Mouse (Mus musculus): ENCODE data around the gene Rbx1.

DNA sequence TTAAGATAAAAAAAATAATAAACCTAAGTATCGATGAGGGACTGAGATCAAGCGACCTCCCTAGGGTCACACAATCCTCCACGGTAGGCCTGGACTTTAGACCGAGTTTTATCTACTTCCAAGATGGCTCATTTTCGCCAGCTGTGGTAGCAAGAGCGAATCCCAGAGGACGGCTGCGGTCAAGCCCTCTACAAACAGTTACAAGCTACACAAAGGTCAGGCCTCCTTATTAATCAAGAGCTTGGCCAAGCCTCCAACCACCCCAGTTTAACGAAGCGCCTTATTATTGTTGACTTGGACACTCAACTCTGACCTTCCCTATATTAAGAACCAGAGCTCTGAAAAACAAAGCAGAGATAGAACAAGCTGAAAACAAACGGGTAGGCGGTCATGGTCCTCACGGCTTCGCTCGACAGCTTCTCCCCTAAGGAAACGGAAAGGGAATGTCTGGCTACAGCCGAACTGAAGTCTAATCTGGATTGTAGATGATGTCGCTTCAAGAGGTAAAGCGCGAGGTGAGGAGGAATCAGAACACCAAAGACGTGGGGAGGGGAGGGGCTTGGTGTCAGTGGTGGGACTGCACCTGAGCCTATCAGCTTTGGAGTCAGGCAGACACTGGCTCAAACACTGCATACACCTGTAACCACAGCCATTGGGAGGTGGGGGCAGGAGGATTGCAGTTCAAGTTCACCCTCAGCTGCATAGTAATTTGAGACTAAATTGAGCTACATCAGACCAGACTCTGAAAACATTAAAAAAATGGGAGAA is 13.5 kb downstream of the Rbx1 start:
- no peak for TF ChIP-seq EP300 (IDR thresholded peaks at IDR 0.05; ENCODE audit: insufficient read depth, low read depth, low read length)
- no peak for TF ChIP-seq CTCF (IDR thresholded peaks at IDR 0.05)
- TF ChIP-seq POLR2A (IDR thresholded peaks at IDR 0.05; ENCODE audit: insufficient read depth, low read depth, low read length): no peak

Data from heart, adult 2 months (tissue).